Mouse (Mus musculus): ENCODE data around the gene Ipcef1.
"Not testable (repeated sequence)": the region's sequence is repeated elsewhere in the genome, so short reads cannot be mapped to it uniquely, and the experiment has no call there.

Ipcef1 gene

GRCm38 (mm10) chr10:6885460-6885859 is 166.8 kb downstream of the Ipcef1 start:
- DNase-seq (ENCODE audit: low spot score in 2 of 2) = no peak

GRCm38 (mm10) chr10:6882041-6882440 is 170.2 kb downstream of the Ipcef1 start:
- DNase-seq (ENCODE audit: low spot score in 2 of 2) = not testable (repeated sequence)

GRCm38 (mm10) chr10:6878276-6878881 is 173.9 kb downstream of the Ipcef1 start:
- no peak for DNase-seq (ENCODE audit: low spot score in 2 of 2)

- no peak for DNase-seq (ENCODE audit: low spot score in 2 of 2)
Measured at GRCm38 (mm10) chr10:6873917-6874316, 178.4 kb downstream of the Ipcef1 start.

GRCm38 (mm10) chr10:6871418-6872072 is 180.7 kb downstream of the Ipcef1 start:
- no peak for DNase-seq (ENCODE audit: low spot score in 2 of 2)

- no peak for DNase-seq (ENCODE audit: low spot score in 2 of 2)
Measured at GRCm38 (mm10) chr10:6855812-6856211, 196.5 kb downstream of the Ipcef1 start.

GRCm38 (mm10) chr10:6848834-6849233 is 203.4 kb downstream of the Ipcef1 start:
- DNase-seq (ENCODE audit: low spot score in 2 of 2) = no peak

GRCm38 (mm10) chr10:6848162-6848754 is 204.0 kb downstream of the Ipcef1 start:
- no peak for DNase-seq (ENCODE audit: low spot score in 2 of 2)

- DNase-seq (ENCODE audit: low spot score in 2 of 2) = no peak
Measured at GRCm38 (mm10) chr10:6846283-6846682, 206.0 kb downstream of the Ipcef1 start.

- DNase-seq (ENCODE audit: low spot score in 2 of 2) = no peak
Measured at GRCm38 (mm10) chr10:6842225-6842624, 210.1 kb downstream of the Ipcef1 start.

Data from spleen, postnatal 4 days (tissue).